In the genomic region with DNA sequence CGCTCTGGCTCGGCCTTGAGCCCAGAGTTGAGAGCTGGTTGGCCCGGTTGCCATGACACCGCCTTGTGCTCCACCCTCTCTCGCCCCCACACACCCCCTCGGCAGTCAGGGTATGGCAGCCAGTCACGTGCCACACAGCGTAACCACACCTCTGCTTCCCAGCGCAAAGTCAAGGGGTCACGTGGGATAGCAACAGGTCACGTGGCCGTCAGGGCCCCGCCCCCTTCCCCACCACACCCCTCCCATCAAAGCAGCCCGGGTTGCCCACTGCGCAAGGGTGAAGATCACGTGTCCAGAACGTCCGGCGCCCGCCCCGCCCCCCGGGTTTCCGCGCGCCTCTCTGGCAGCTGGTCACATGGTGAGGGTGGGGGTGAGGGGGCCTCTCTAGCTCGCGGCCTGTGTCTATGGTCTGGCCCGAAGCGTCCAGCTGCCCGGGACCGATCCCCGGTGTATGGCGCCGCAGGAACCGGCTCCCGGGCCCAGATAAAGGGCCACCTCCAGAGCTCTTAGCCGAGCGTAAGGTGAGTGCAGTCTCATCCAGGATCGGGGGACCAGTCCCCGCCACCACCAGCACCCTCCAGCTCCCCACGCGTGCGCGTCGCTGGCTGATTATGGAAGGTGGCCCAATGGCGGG, we compare ENCODE assay signal across 8 mouse cellular contexts. TPM values are rescaled to one million over a fixed set of nuclear protein-coding genes. Genes with fewer than 3 reads are reported as not detected.
DNase-seq lines count a peak whose midpoint lies in the region; ATAC-seq and TF ChIP-seq lines count a peak whose summit lies in the region.

A gene (plus strand): TSS at position 296 of the 634 bp plus-strand sequence.

- TF ChIP-seq POLR2A in brain, embryonic 14.5 days (IDR thresholded peaks at IDR 0.05; ENCODE audit: borderline replicate concordance, extremely low read depth, insufficient read depth, insufficient read length, poor library complexity, severe bottlenecking) = peak; percentile 70; the same call in 1 of the 2 replicates
- TF ChIP-seq POLR2A in liver, adult 2 months (IDR thresholded peaks at IDR 0.05; ENCODE audit: extremely low read depth, insufficient read depth, low read length) = peak; percentile 67; the same call in 1 of the 2 replicates
- peak; percentile 57 for TF ChIP-seq POLR2A in myocyte (IDR thresholded peaks at IDR 0.05; ENCODE audit: insufficient read length, low read depth)

- H3K4me3 ChIP-seq in C2C12 (ENCODE audit: insufficient read depth, poor library complexity, severe bottlenecking) = peak within 1 kb of the TSS; percentile 88
- peak within 1 kb of the TSS; percentile 80 for H3K4me3 ChIP-seq in erythroblast, embryonic 14.5 days (replicated peaks)
- peak within 1 kb of the TSS; percentile 63 for H3K4me3 ChIP-seq in heart, embryonic 11.5 days (ENCODE audit: low read depth, low read length)
- H3K4me3 ChIP-seq in kidney, embryonic 16.5 days (ENCODE audit: low read length) = peak within 1 kb of the TSS; percentile 78
- peak within 1 kb of the TSS; percentile 87 for H3K4me3 ChIP-seq in liver, adult 2 months (ENCODE audit: insufficient read depth, low read depth, low read length)
- peak within 1 kb of the TSS; percentile 98 for H3K4me3 ChIP-seq in myocyte

- peaks cover 39% of the 10 kb centered on the region for H3K36me3 ChIP-seq in C2C12 (ENCODE audit: control insufficient read depth, insufficient read depth)
- peaks cover 42% of the 10 kb centered on the region for H3K36me3 ChIP-seq in erythroblast, embryonic 14.5 days (ENCODE audit: control insufficient read depth)
- H3K36me3 ChIP-seq in heart, embryonic 11.5 days (ENCODE audit: control insufficient read depth, insufficient read depth, low read length) = peaks cover 35% of the 10 kb centered on the region
- H3K36me3 ChIP-seq in kidney, embryonic 16.5 days (ENCODE audit: insufficient read depth, low read length) = peaks cover 36% of the 10 kb centered on the region
- H3K36me3 ChIP-seq in liver, adult 2 months (ENCODE audit: control insufficient read depth, insufficient read depth, low read length) = peaks cover 20% of the 10 kb centered on the region
- peaks cover 31% of the 10 kb centered on the region for H3K36me3 ChIP-seq in myocyte (ENCODE audit: control insufficient read depth, insufficient read depth)
- peaks cover 5% of the 10 kb centered on the region for H3K36me3 ChIP-seq in splenic B cell, adult 2 months (ENCODE audit: control insufficient read depth, insufficient read depth, low read length, poor library complexity, severe bottlenecking)

- H3K79me2 ChIP-seq in C2C12 (ENCODE audit: control insufficient read depth, insufficient read depth) (peaks cover 43% of the 10 kb centered on the region), myocyte (ENCODE audit: control insufficient read depth, insufficient read depth) (peaks cover 25% of the 10 kb centered on the region)
- H3K79me2 ChIP-seq in liver, adult 2 months (ENCODE audit: control insufficient read depth, insufficient read depth, low read length) = peaks cover 5% of the 10 kb centered on the region; the same call in 1 of the 2 replicates

- DNase-seq in brain, embryonic 14.5 days (ENCODE audit: low read depth) = peak; percentile 100
- peak; percentile 92 for DNase-seq in liver, adult 2 months (ENCODE audit: extremely low read depth, low read depth, low spot score)
- DNase-seq in splenic B cell, adult 2 months (ENCODE audit: low read depth, low spot score) = peak; percentile 99

- peak within 1 kb of the TSS; percentile 91 for H3K4me2 ChIP-seq in heart, embryonic 11.5 days
- H3K4me2 ChIP-seq in kidney, embryonic 16.5 days (replicated peaks; ENCODE audit: low read depth, low read length) = peak within 1 kb of the TSS; percentile 72
- H3K4me2 ChIP-seq in myocyte (ENCODE audit: low read depth) = peak within 1 kb of the TSS; percentile 79

- H3K4me1 ChIP-seq in erythroblast, embryonic 14.5 days (ENCODE audit: control insufficient read depth) = peaks cover 57% of the 10 kb centered on the region
- peaks cover 16% of the 10 kb centered on the region for H3K4me1 ChIP-seq in heart, embryonic 11.5 days (ENCODE audit: control insufficient read depth, insufficient read depth, low read length)
- H3K4me1 ChIP-seq in kidney, embryonic 16.5 days (ENCODE audit: insufficient read depth, low read length) = peaks cover 34% of the 10 kb centered on the region
- peaks cover 11% of the 10 kb centered on the region for H3K4me1 ChIP-seq in liver, adult 2 months (ENCODE audit: control insufficient read depth, insufficient read depth, low read length)

- peak; percentile 91 for ATAC-seq in heart, embryonic 11.5 days (replicated peaks; ENCODE audit: insufficient number of reproducible peaks, low FRiP score, low TSS enrichment)
- peak; percentile 92 for ATAC-seq in kidney, embryonic 16.5 days (ENCODE audit: low FRiP score, low TSS enrichment)

- TF ChIP-seq CTCF in C2C12 (IDR thresholded peaks at IDR 0.05; ENCODE audit: control insufficient read depth, insufficient read depth, insufficient read length) = no peak
- no peak for TF ChIP-seq CTCF in brain, embryonic 14.5 days (IDR thresholded peaks at IDR 0.05; ENCODE audit: borderline replicate concordance, extremely low read depth, insufficient read depth, insufficient read length)
- no peak for TF ChIP-seq CTCF in liver, adult 2 months (IDR thresholded peaks at IDR 0.05; ENCODE audit: low read depth, low read length)

- H3K9me3 ChIP-seq in erythroblast, embryonic 14.5 days (ENCODE audit: control insufficient read depth, low read length) = peaks cover 4% of the 10 kb centered on the region; the same call in 1 of the 2 replicates
- no peaks in the 10 kb centered on the region for H3K9me3 ChIP-seq in heart, embryonic 11.5 days (replicated peaks; ENCODE audit: control insufficient read depth, low read length)
- H3K9me3 ChIP-seq in kidney, embryonic 16.5 days (ENCODE audit: low read length) = no peaks in the 10 kb centered on the region

- peaks cover 24% of the 10 kb centered on the region for H3K79me3 ChIP-seq in C2C12 (ENCODE audit: low read depth)

- H3ac ChIP-seq in C2C12 (ENCODE audit: control insufficient read depth, insufficient read length, low read depth) (peak within 1 kb of the TSS; percentile 92), myocyte (ENCODE audit: control insufficient read depth, insufficient read length) (peak within 1 kb of the TSS; percentile 17)

- peak within 1 kb of the TSS; percentile 96 for H3K9ac ChIP-seq in heart, embryonic 11.5 days (ENCODE audit: low read depth, low read length)
- peak within 1 kb of the TSS; percentile 96 for H3K9ac ChIP-seq in kidney, embryonic 16.5 days (replicated peaks; ENCODE audit: low read length)
- H3K9ac ChIP-seq in liver, adult 2 months (ENCODE audit: low read depth, low read length) = peak within 1 kb of the TSS; percentile 87

- H3K27me3 ChIP-seq in C2C12 (ENCODE audit: control insufficient read depth, insufficient read depth, insufficient read length) = no peaks in the 10 kb centered on the region
- peaks cover 48% of the 10 kb centered on the region for H3K27me3 ChIP-seq in erythroblast, embryonic 14.5 days (ENCODE audit: control insufficient read depth)
- peaks cover 33% of the 10 kb centered on the region for H3K27me3 ChIP-seq in heart, embryonic 11.5 days (ENCODE audit: control insufficient read depth, insufficient read depth, low read length)
- peaks cover 10% of the 10 kb centered on the region; the same call in 1 of the 2 replicates for H3K27me3 ChIP-seq in kidney, embryonic 16.5 days (ENCODE audit: insufficient read depth, low read length)
- no peaks in the 10 kb centered on the region for H3K27me3 ChIP-seq in liver, adult 2 months (ENCODE audit: control insufficient read depth, insufficient read depth, low read length)
- no peaks in the 10 kb centered on the region for H3K27me3 ChIP-seq in myocyte (ENCODE audit: control insufficient read depth, insufficient read depth, insufficient read length)
- H3K27me3 ChIP-seq in splenic B cell, adult 2 months (ENCODE audit: control insufficient read depth, insufficient read depth, low read length, poor library complexity, severe bottlenecking) = no peaks in the 10 kb centered on the region

- under 1% methylated on average over 45 of the region's 46 CpGs for WGBS in heart, embryonic 11.5 days (ENCODE audit: insufficient replicate concordance)
- under 1% methylated on average over 45 of the region's 46 CpGs for whole genome bisulfite sequencing in kidney, embryonic 16.5 days
- under 1% methylated on average over 46 of the region's 46 CpGs for whole genome bisulfite sequencing in liver, adult 2 months

- peak within 1 kb of the TSS; percentile 87 for H3K27ac ChIP-seq in heart, embryonic 11.5 days (ENCODE audit: low read depth, low read length)
- H3K27ac ChIP-seq in kidney, embryonic 16.5 days (ENCODE audit: low read length) = peak within 1 kb of the TSS; percentile 83
- H3K27ac ChIP-seq in liver, adult 2 months (replicated peaks; ENCODE audit: insufficient read depth, low read depth, low read length) = peak within 1 kb of the TSS; percentile 74

TF ChIP-seq in C2C12, 6 proteins besides CTCF, POLR2A, EP300 and RAD21:
- no peak for TF ChIP-seq MYOD1 (IDR thresholded peaks at IDR 0.05; ENCODE audit: control insufficient read depth, insufficient read length, low read depth)
- TF ChIP-seq USF1 (IDR thresholded peaks at IDR 0.05; ENCODE audit: low read depth) = peak; percentile 99
- TF ChIP-seq MAX (IDR thresholded peaks at IDR 0.05) = peak; percentile 70

TF ChIP-seq in myocyte, 11 proteins besides CTCF, POLR2A, EP300 and RAD21 (continues in another document):
- TF ChIP-seq REST (IDR thresholded peaks at IDR 0.05; ENCODE audit: insufficient read depth, insufficient read length) (no peak), MAX (IDR thresholded peaks at IDR 0.05; ENCODE audit: low read depth) (no peak), SRF (IDR thresholded peaks at IDR 0.05; ENCODE audit: control insufficient read depth, insufficient read length, low read depth) (peak; percentile 59), MYOD1 (IDR thresholded peaks at IDR 0.05; ENCODE audit: control insufficient read depth in 1 of 3, insufficient read length in 2 of 3, low read depth in 2 of 3) (peak in 1 of 3 experiments; percentile 52), USF1 (IDR thresholded peaks at IDR 0.05; ENCODE audit: low read depth) (peak; percentile 97), TCF3 (IDR thresholded peaks at IDR 0.05; ENCODE audit: insufficient read length, low read depth) (no peak), E2F4 (IDR thresholded peaks at IDR 0.05; ENCODE audit: insufficient read depth) (peak; percentile 17), MYOG (IDR thresholded peaks at IDR 0.05; ENCODE audit: control insufficient read depth in 1 of 3, insufficient read depth in 1 of 3, insufficient read length in 2 of 3, low read depth in 2 of 3) (peak in 1 of 3 experiments; percentile 35), CEBPB (IDR thresholded peaks at IDR 0.05; ENCODE audit: insufficient read depth, poor library complexity, severe bottlenecking) (no peak)

RNA-seq across cellular contexts. Expression of the gene that starts here (rescaled TPM):
- polyA plus RNA-seq in C2C12 (2012; fragmentation: generic; extraction: Trizol) (714 TPM), myocyte (2012; fragmentation: generic; extraction: Trizol) (276 TPM)
- polyA plus RNA-seq in brain, embryonic 14.5 days (2012; rRNA removed) = 871 and 1,231 TPM in 2 replicates
- 81.1 and 96.8 TPM in 2 replicates for polyA plus RNA-seq in erythroblast, embryonic 14.5 days (2012)
- polyA plus RNA-seq in heart, embryonic 11.5 days (2014; fragmentation: Nextera tagmentation; extraction: Ambion mirVana) = 1,419 and 1,452 TPM in 2 replicates
- 1,871 and 1,917 TPM in 2 replicates for polyA plus RNA-seq in kidney, embryonic 16.5 days (2015; fragmentation: Nextera tagmentation; extraction: Ambion mirVana)
- total RNA-seq in liver, adult 2 months (2014; rRNA removed) = 37.9 and 41.3 TPM in 2 replicates
- 54.3 and 58.7 TPM in 2 replicates for polyA plus RNA-seq in liver, adult 2 months (2012; rRNA removed)

Comparison
In these comparisons a context has a peak if more than half of its experiments do, and no peak if none do; other contexts are left out.
1. Peak in every context shown above with its lines: DNase-seq, ATAC-seq, H3K4me3 ChIP-seq and H3K27ac ChIP-seq.